Comparison of ENCODE assay signal across 16 mouse cellular contexts in the genomic region with DNA sequence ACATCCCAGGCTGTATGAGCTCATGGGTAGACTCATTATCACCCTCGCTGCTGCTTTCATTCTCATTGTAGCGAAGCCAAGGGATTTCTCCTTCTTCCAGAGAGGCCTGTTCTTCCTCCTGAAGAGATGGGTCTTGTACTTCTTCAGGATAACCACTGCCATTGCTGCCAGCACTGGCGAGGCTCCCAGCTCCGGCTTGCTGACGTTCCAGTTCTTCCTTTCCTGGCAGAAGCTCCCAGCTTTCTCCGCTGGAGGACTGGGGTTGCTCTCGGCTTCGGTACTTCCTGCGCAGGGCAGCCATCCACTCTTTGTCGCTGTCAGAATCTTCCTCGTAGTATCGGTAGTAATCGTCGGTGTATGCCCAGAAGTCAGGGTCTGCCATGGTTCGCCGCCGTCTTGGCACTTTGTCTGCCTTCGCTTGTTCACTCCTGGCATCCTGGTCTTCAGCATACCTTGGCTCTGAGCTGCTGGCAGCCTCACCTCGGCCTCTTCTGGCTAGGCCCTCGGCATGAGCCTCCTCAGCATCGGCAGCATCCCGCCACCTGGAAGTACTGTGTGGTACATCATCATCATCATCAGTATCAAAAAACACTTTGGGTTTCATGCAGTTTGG. TPM values are rescaled to one million over a fixed set of nuclear protein-coding genes. Genes with fewer than 3 reads are reported as not detected.
DNase-seq lines count a peak whose midpoint lies in the region; ATAC-seq and TF ChIP-seq lines count a peak whose summit lies in the region.
"Had no signal": no experiment of that assay in that cellular context is flagged by ENCODE, and none has a peak within 500 bp of the region (broad histone marks: within the 10 kb centered on the region; RNA-seq: fewer than 3 reads in every experiment).

No protein-coding gene starts in this region.

- no peak overlapping the region for H3K27ac ChIP-seq in heart, adult 2 months
- H3K27ac ChIP-seq in heart, embryonic 12.5 days (ENCODE audit: poor library complexity, severe bottlenecking), result no peak overlapping the region
- no peak overlapping the region for H3K27ac ChIP-seq in midbrain, postnatal 0 days (ENCODE audit: low read depth, low read length)
- H3K27ac ChIP-seq: embryonic facial prominence, embryonic 15.5 days; stomach, postnatal 0 days had no signal

- H3K27me3 ChIP-seq in heart, adult 2 months (ENCODE audit: control insufficient read depth, insufficient read depth, low read length), result no peaks in the 10 kb centered on the region
- peaks cover 12% of the 10 kb centered on the region; the same call in 1 of the 2 replicates for H3K27me3 ChIP-seq in heart, embryonic 12.5 days (replicated peaks)
- H3K27me3 ChIP-seq in midbrain, postnatal 0 days (ENCODE audit: insufficient read depth, low read length), result no peaks in the 10 kb centered on the region

- no peak for TF ChIP-seq CTCF in heart, adult 2 months (IDR thresholded peaks at IDR 0.05)
- TF ChIP-seq CTCF in midbrain, postnatal 0 days (IDR thresholded peaks at IDR 0.05), result no peak

- no peak for ATAC-seq in heart, embryonic 12.5 days (ENCODE audit: insufficient number of reproducible peaks, low FRiP score)
- no peak for ATAC-seq in midbrain, postnatal 0 days (ENCODE audit: low FRiP score)
- ATAC-seq: CD4-positive, CD25-positive, alpha-beta regulatory T cell, adult 4 months; hindbrain, embryonic 16.5 days had no signal

- H3K9me3 ChIP-seq in heart, embryonic 12.5 days (replicated peaks), result no peaks in the 10 kb centered on the region
- no peaks in the 10 kb centered on the region for H3K9me3 ChIP-seq in midbrain, postnatal 0 days (ENCODE audit: low read length)
- H3K9me3 ChIP-seq: embryonic facial prominence, embryonic 15.5 days had no signal

- H3K36me3 ChIP-seq in heart, adult 2 months (ENCODE audit: control insufficient read depth, insufficient read depth, low read length), result no peaks in the 10 kb centered on the region
- H3K36me3 ChIP-seq in heart, embryonic 12.5 days, result peaks cover 27% of the 10 kb centered on the region
- peaks cover 20% of the 10 kb centered on the region for H3K36me3 ChIP-seq in midbrain, postnatal 0 days (ENCODE audit: insufficient read depth, low read length)

- no peak overlapping the region for H3K4me2 ChIP-seq in heart, embryonic 12.5 days
- no peak overlapping the region for H3K4me2 ChIP-seq in midbrain, postnatal 0 days (ENCODE audit: low read depth, low read length, poor library complexity, severe bottlenecking)
- H3K4me2 ChIP-seq: embryonic facial prominence, embryonic 15.5 days had no signal

- H3K4me1 ChIP-seq in heart, adult 2 months (ENCODE audit: control insufficient read depth, insufficient read depth, low read length), result no peaks in the 10 kb centered on the region; the same call in 1 of the 2 replicates
- peaks cover 18% of the 10 kb centered on the region for H3K4me1 ChIP-seq in heart, embryonic 12.5 days (replicated peaks)
- no peaks in the 10 kb centered on the region for H3K4me1 ChIP-seq in midbrain, postnatal 0 days (ENCODE audit: insufficient read depth, low read length)

- H3K9ac ChIP-seq in heart, adult 2 months (ENCODE audit: low read depth, low read length), result no peak overlapping the region
- H3K9ac ChIP-seq in heart, embryonic 12.5 days, result no peak overlapping the region
- no peak overlapping the region for H3K9ac ChIP-seq in midbrain, postnatal 0 days (replicated peaks; ENCODE audit: low read length, poor library complexity, severe bottlenecking)
- H3K9ac ChIP-seq: embryonic facial prominence, embryonic 15.5 days had no signal

- no peak for TF ChIP-seq EP300 in heart, adult 2 months (IDR thresholded peaks at IDR 0.05; ENCODE audit: insufficient read depth, low read depth, low read length)

- H3K79me2 ChIP-seq in heart, adult 2 months (replicated peaks; ENCODE audit: control insufficient read depth, insufficient read depth, low read length), result no peaks in the 10 kb centered on the region

- intact Hi-C loops in heart, adult 2 months (cut with DNase I), result no loop called here

- DNase-seq in heart, adult 2 months, result peak; percentile 40 to 53
- peak; percentile 45 for DNase-seq in right cerebral cortex, adult 18-20 months
- DNase-seq in right cerebral cortex, postnatal 4 days, result no peak
- peak; percentile 68 to 75 for DNase-seq in cerebellum, postnatal 14 days
- DNase-seq in midbrain, postnatal 0 days (ENCODE audit: low spot score), result no peak
- no peak for DNase-seq in kidney, adult 8-10 months
- DNase-seq: adrenal gland, adult 2 months; kidney, adult 11 months; kidney, postnatal 4 days; lung, postnatal 14 days; thymus, postnatal 4 days had no signal

- WGBS in heart, adult 2 months, result 75% methylated on average over 22 of the region's 22 CpGs
- 90% methylated on average over 22 of the region's 22 CpGs for WGBS in heart, embryonic 12.5 days
- WGBS in midbrain, postnatal 0 days, result 88% methylated on average over 22 of the region's 22 CpGs

- no peak overlapping the region for H3K4me3 ChIP-seq in heart, adult 2 months
- no peak overlapping the region for H3K4me3 ChIP-seq in heart, embryonic 12.5 days
- no peak overlapping the region for H3K4me3 ChIP-seq in midbrain, postnatal 0 days (ENCODE audit: low read depth, low read length)
- H3K4me3 ChIP-seq: embryonic facial prominence, embryonic 15.5 days had no signal

- no peak for TF ChIP-seq POLR2A in heart, adult 2 months (IDR thresholded peaks at IDR 0.05; ENCODE audit: insufficient read depth, low read depth, low read length)

RNA-seq across cellular contexts. Expression of gene Pja1, which starts 3.9 kb away (rescaled TPM):
- total RNA-seq in heart, adult 2 months (2021), result 10 to 100 TPM; 22.7 to 24.8 TPM
- polyA plus RNA-seq in heart, adult 2 months (2012; rRNA removed), result 19.9 and 27.2 TPM in 2 replicates
- polyA plus RNA-seq in heart, embryonic 12.5 days (2016; fragmentation: Nextera tagmentation; extraction: Ambion mirVana), result 108 and 109 TPM in 2 replicates
- total RNA-seq in midbrain, postnatal 0 days (2014; rRNA removed), result 250 and 271 TPM in 2 replicates
- polyA plus RNA-seq in midbrain, postnatal 0 days (2015; fragmentation: Nextera tagmentation; extraction: Ambion mirVana), result 405 and 423 TPM in 2 replicates

Comparison
In these comparisons a context has a peak if more than half of its experiments do, and no peak if none do; other contexts are left out.
1. DNase-seq: peak in heart, adult 2 months (2 of 2), right cerebral cortex, adult 18-20 months (single experiment) and cerebellum, postnatal 14 days (2 of 2); none in right cerebral cortex, postnatal 4 days (single experiment), midbrain, postnatal 0 days (single experiment) and kidney, adult 8-10 months (0 of 2).